8 mouse cellular contexts compared by ENCODE assay signal in the genomic region with DNA sequence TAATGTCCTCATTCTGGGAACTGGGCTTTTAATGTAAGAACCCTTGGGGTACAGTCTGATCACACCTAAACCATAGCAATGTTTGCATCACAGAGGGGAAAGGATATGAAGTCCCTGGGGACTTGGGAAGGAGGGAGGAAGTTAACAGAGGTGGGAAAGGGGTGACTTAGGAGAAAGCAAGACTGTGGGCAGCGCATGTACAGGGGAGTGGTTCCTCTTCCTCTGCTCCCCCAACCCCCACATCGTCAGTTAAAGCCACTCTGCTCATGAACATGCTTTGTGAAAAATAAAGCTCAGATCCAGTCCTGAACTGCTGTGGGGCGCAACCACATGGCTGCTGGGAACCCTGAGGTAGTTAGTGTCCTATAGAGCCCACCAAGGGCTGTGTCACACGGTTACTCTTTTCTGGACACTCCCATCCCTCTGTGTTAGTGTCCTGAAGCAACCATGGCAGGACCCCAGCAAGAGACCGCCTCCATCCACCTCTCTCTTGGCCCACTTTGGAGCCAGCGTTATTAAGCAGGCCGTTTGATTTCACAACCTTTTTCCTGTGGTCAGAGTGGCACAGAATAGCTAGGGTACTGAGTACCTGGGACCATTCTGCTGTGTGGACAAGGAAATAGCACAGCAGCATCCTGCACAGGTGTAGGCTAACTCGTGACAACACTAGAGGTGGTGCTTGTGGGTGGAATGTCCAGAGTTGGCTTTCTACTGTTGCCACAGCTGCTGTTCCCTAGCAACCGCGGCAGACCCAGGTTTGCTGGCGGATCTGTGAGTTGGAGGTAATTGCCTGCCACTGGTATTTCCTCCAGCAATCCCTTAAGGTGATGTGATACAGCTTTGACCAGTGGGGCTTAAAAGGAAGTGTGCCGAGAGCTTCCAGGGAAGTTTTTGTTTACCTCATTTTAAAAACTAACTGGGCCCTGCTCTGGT. TPM values are rescaled to one million over a fixed set of nuclear protein-coding genes. Genes with fewer than 3 reads are reported as not detected.
DNase-seq lines count a peak whose midpoint lies in the region; ATAC-seq lines count a peak whose summit lies in the region.

No protein-coding gene starts in this region.

- H3K27ac ChIP-seq in embryonic facial prominence, embryonic 13.5 days: no peak overlapping the region

- H3K36me3 ChIP-seq in embryonic facial prominence, embryonic 13.5 days: no peaks in the 10 kb centered on the region
- H3K36me3 ChIP-seq in megakaryocyte, embryonic 14.5 days (replicated peaks; ENCODE audit: low read length): no peaks in the 10 kb centered on the region

- DNase-seq in adrenal gland, postnatal 36 days: peak; percentile 46 to 48
- no peak for DNase-seq in adrenal gland, adult (ENCODE audit: inconsistent age in 2 of 2, low spot score in 1 of 2)
- DNase-seq in kidney, postnatal 25 days: peak; percentile 69 to 90
- no peak for DNase-seq in left cerebral cortex, adult 11 months (ENCODE audit: low spot score)
- DNase-seq in heart, adult 8-10 months (ENCODE audit: low spot score): no peak
- DNase-seq in layer of hippocampus, adult 9-11 months: no peak

- 0 out of 2 replicates have a peak, but pooled peaks have one; percentile 28 for ATAC-seq in embryonic facial prominence, embryonic 13.5 days (ENCODE audit: insufficient number of reproducible peaks, insufficient read depth, low FRiP score, low TSS enrichment, low read depth)

- H3K4me1 ChIP-seq in embryonic facial prominence, embryonic 13.5 days: no peaks in the 10 kb centered on the region
- H3K4me1 ChIP-seq in megakaryocyte, embryonic 14.5 days: peaks cover 91% of the 10 kb centered on the region

- H3K9ac ChIP-seq in embryonic facial prominence, embryonic 13.5 days: no peak overlapping the region

- no peak overlapping the region for H3K4me2 ChIP-seq in embryonic facial prominence, embryonic 13.5 days

- 48% methylated on average over 12 of the region's 12 CpGs for WGBS in embryonic facial prominence, embryonic 13.5 days

- H3K27me3 ChIP-seq in embryonic facial prominence, embryonic 13.5 days: no peaks in the 10 kb centered on the region
- no peaks in the 10 kb centered on the region for H3K27me3 ChIP-seq in megakaryocyte, embryonic 14.5 days (replicated peaks)

- H3K4me3 ChIP-seq in embryonic facial prominence, embryonic 13.5 days: no peak overlapping the region
- H3K4me3 ChIP-seq in megakaryocyte, embryonic 14.5 days (replicated peaks): peak overlapping the region; percentile 71

- H3K9me3 ChIP-seq in embryonic facial prominence, embryonic 13.5 days: no peaks in the 10 kb centered on the region
- peaks cover 3% of the 10 kb centered on the region; the same call in 1 of the 2 replicates for H3K9me3 ChIP-seq in megakaryocyte, embryonic 14.5 days

RNA-seq across cellular contexts. Expression of a gene that starts 50.3 kb away (rescaled TPM):
- total RNA-seq in adrenal gland, postnatal 36 days (2021): 100 to 1,000 TPM; 136 to 373 TPM
- 2.0 and 2.6 TPM in 2 replicates for polyA plus RNA-seq in embryonic facial prominence, embryonic 13.5 days (2015; fragmentation: Nextera tagmentation; extraction: Ambion mirVana)
- polyA plus RNA-seq in megakaryocyte, embryonic 14.5 days (2012; ENCODE audit: insufficient read depth, low replicate concordance): 3.9 and 4.8 TPM in 2 replicates
- total RNA-seq in heart, adult 8-10 months (2022): 100 to 1,000 TPM in 1 of 4 experiments, 10 to 100 TPM in 3; 71.7 to 102 (median 85.1) TPM

Comparison
In these comparisons a context has a peak if more than half of its experiments do, and no peak if none do; other contexts are left out.
1. DNase-seq: peak in adrenal gland, postnatal 36 days (2 of 2) and kidney, postnatal 25 days (2 of 2); none in adrenal gland, adult (0 of 2), left cerebral cortex, adult 11 months (single experiment), heart, adult 8-10 months (single experiment) and layer of hippocampus, adult 9-11 months (single experiment).